Mouse (Mus musculus) hindbrain, embryonic 10.5 days (tissue): ENCODE results near the gene Tjp3. TPM values are rescaled to one million over a fixed set of nuclear protein-coding genes. Genes with fewer than 3 reads are reported as not detected.
A peak's percentile ranks its signal among the peaks of the same experiment; 100 is the strongest.

ENCODE experiments used
- DNase-seq: peaks from one replicate; pipeline ENCODE4 v3.0.0-alpha.2; 2017; ENCODE audit warnings: low spot score
- H3K27ac ChIP-seq: fragments of 300-500 bp; sonication (generic); 2 replicates; pipeline ENCODE4 v1.5.1; 2016; ENCODE audit warnings: mild to moderate bottlenecking, moderate library complexity
- H3K27me3 ChIP-seq: fragments of 300-500 bp; sonication (generic); 2 replicates; pipeline ENCODE4 v1.6.1; 2016; ENCODE audit warnings: mild to moderate bottlenecking; ENCODE audit not compliant: poor library complexity, insufficient read depth, severe bottlenecking
- H3K36me3 ChIP-seq: fragments of 300-500 bp; sonication (generic); 2 replicates; pipeline ENCODE4 v1.6.1; 2016; ENCODE audit warnings: mild to moderate bottlenecking, moderate library complexity
- H3K4me1 ChIP-seq: fragments of 300-500 bp; sonication (generic); replicated peaks from 2 replicates; pipeline ENCODE4 v1.6.1; 2016; ENCODE audit warnings: mild to moderate bottlenecking
- H3K4me3 ChIP-seq: fragments of 300-500 bp; sonication (generic); 2 replicates; pipeline ENCODE4 v1.5.1; 2016; ENCODE audit warnings: mild to moderate bottlenecking, moderate library complexity
- H3K9me3 ChIP-seq: fragments of 300-500 bp; sonication (generic); 2 replicates; pipeline ENCODE4 v1.6.1; 2016; ENCODE audit warnings: mild to moderate bottlenecking, moderate library complexity
- WGBS: fragments of 180-500 bp; shearing (Covaris S2); methylation state at CpG from one replicate; pipeline ENCODE4 v1.1.7; 2016; 5-methylcytosine and 5-hydroxymethylcytosine counted together
- polyA plus RNA-seq: library from polyadenylated mRNA; unstranded; fragments of >200 nt; fragmentation: Nextera tagmentation; extraction: Ambion mirVana; gene quantifications from 2 replicates; pipeline ENCODE4 v1.2.1, GENCODE M21; 2016

Gene Tjp3
- polyA plus RNA-seq, 1 experiment from 2014 or later: 7.0 TPM

DNA sequence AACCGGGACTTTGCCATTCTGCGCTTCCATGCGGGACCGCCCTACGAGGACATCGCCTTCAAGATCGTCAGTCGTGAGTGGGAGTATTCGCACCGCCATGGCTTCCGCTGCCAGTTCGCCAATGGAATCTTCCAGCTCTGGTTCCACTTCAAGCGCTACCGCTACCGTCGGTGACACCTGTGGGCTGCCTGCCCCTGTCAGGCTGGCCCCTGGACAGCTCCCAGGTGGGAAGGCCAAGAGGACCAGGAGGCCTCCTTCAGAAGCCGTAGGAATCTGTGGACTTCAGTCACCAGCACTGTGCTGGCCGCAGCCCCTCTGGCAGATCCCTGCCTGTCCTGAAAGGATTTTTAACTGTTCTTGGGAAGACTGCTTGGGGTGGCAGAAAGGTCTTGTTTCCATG lies 34.4 kb upstream of the Tjp3 start:
- Histone ChIP-seq H3K4me3 (no peak overlapping the region), H3K27me3 (peaks cover 3% of the 10 kb centered on the region; the same call in 1 of the 2 replicates), H3K4me1 (peaks cover 62% of the 10 kb centered on the region), H3K27ac (no peak overlapping the region), H3K36me3 (peaks cover 68% of the 10 kb centered on the region), H3K9me3 (no peaks in the 10 kb centered on the region)
- DNase-seq: no peak
- 94% methylated on average over 18 of the region's 18 CpGs for WGBS

DNA sequence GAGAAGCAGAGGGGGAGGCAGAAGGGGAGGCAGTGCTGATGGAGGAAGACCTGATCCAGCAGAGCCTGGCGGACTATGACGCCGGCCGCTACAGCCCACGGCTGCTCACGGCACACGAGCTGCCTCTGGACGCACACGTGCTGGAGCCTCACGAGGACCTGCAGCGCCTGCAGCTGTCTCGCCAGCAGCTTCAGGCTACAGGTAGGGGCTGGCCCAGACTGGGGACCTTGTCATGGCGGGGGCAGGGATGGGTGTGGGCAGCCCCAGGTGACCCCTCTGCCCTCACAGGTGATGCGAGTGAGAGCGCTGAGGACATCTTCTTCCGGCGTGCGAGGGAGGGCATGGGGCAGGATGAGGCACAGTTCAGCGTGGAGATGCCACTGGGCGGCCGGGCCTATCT lies 33.8 kb upstream of the Tjp3 start:
- Histone ChIP-seq H3K27me3 (no peaks in the 10 kb centered on the region), H3K27ac (no peak overlapping the region), H3K4me3 (no peak overlapping the region), H3K36me3 (peaks cover 68% of the 10 kb centered on the region), H3K9me3 (no peaks in the 10 kb centered on the region), H3K4me1 (peaks cover 59% of the 10 kb centered on the region)
- WGBS: 94% methylated on average over 21 of the region's 21 CpGs
- DNase-seq: no peak

DNA sequence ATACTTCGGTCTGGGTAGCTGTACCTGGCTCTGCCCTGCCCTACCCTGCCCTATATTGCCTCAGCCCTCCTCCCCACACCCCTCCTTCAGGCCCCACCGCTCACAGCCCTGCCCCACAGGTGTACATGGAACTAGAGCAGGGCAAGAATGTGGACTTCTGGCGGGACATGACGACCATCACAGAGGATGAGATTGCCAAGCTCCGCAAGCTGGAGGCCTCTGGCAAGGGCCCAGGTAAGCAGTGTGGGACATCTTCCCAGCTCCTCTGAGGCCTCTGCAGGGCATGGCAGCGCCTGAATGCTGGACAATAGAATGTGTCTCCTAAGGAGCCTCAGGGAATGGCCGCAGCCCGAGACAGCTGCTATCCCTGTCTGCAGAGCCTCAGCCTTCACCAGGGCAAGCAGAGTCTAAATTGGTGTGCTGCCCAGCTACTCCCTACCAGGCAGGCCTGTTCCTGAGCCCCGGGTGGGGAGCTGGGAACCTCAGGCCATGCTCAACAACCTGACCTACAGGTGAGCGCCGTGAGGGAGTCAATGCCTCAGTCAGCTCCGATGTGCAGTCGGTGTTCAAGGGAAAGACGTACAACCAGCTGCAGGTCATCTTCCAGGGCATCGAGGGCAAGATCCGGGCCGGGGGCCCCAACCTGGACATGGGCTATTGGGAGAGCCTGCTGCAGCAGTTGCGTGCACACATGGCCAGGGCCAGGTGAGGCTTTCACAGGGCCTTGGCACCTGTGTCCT lies 32.6 kb upstream of the Tjp3 start:
- Histone ChIP-seq H3K36me3 (peaks cover 65% of the 10 kb centered on the region), H3K27ac (no peak overlapping the region), H3K4me1 (peaks cover 58% of the 10 kb centered on the region), H3K27me3 (no peaks in the 10 kb centered on the region), H3K4me3 (no peak overlapping the region), H3K9me3 (no peaks in the 10 kb centered on the region)
- WGBS: 97% methylated on average over 18 of the region's 18 CpGs
- DNase-seq: no peak

DNA sequence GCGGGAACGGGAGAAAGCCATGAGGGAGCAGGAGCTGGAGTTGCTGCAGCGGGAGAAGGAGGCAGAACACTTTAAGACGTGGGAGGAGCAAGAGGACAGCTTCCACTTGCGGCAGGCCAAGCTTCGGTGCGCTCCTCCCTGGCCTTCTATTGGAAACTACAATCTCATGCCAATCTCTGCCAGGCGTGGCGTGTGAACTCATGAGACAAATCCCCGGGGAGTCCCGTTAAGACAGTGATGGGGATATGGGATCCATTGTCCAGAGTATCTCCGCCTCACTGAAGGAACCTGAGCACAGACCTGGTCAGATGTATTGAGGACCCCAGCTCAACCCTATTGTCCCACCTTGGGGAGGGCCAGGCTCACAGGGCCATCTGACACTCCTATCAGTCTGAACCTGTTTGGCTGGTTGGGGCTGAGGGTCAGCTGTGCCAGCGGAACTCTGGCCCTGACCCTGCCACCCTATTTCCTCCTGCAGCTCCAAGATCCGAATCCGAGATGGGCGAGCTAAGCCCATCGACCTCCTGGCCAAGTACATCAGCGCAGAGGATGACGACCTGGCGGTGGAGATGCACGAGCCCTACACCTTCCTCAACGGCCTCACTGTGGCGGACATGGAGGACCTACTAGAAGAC lies 31.9 kb upstream of the Tjp3 start:
- peaks cover 65% of the 10 kb centered on the region for H3K36me3 ChIP-seq
- H3K4me1 ChIP-seq: peaks cover 58% of the 10 kb centered on the region
- no peaks in the 10 kb centered on the region for H3K9me3 ChIP-seq
- H3K27ac ChIP-seq: no peak overlapping the region
- H3K4me3 ChIP-seq: no peak overlapping the region
- DNase-seq: no peak
- no peaks in the 10 kb centered on the region for H3K27me3 ChIP-seq
- WGBS: 96% methylated on average over 23 of the region's 23 CpGs

DNA sequence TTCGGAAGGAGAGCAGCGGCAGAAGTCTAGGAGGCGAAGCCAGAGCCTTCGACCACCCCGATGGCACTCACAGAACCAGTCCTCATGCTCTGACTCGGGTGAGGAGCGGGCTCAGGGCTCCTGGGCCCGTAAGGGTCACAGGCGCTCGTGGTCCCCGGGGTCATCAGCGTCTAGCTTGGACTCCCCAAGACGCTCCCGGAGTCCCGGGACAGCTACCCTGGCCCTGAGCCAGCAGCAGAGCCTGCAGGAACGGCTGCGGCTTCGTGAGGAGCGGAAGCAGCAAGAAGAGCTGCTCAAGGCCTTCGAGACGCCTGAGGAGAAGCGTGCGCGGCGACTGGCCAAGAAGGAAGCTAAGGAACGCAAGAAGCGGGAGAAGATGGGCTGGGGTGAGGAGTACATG lies 31.1 kb upstream of the Tjp3 start:
- H3K9me3 ChIP-seq: no peaks in the 10 kb centered on the region
- peaks cover 56% of the 10 kb centered on the region for H3K4me1 ChIP-seq
- no peaks in the 10 kb centered on the region for H3K27me3 ChIP-seq
- peak overlapping the region; percentile 80 for H3K4me3 ChIP-seq
- H3K27ac ChIP-seq: no peak overlapping the region
- H3K36me3 ChIP-seq: peaks cover 67% of the 10 kb centered on the region
- WGBS: 95% methylated on average over 27 of the region's 27 CpGs
- DNase-seq: no peak

DNA sequence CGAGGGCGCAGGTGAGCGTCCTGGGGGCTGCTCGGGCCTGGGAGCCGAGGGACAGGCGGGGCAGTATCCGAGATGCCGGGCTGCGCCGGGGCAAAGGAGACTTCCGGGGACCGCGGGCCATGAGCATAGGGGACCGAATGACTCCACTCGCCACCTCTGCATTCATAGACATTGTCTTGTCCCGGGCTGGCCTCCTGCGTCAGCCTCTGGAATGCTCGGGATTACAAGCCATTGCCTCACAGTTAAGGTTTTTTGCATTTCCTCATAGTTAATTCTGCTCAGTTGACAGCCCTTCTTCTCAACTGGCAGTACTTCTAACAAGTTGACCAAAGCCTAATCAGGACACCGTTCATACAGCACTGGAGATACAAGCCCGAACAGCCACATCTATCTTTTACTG lies 30.1 kb upstream of the Tjp3 start:
- peaks cover 67% of the 10 kb centered on the region for H3K36me3 ChIP-seq
- H3K9me3 ChIP-seq: no peaks in the 10 kb centered on the region
- H3K27me3 ChIP-seq: peaks cover 5% of the 10 kb centered on the region; the same call in 1 of the 2 replicates
- H3K4me1 ChIP-seq: peaks cover 60% of the 10 kb centered on the region
- H3K4me3 ChIP-seq: peak overlapping the region; percentile 80
- WGBS: 4% methylated on average over 20 of the region's 20 CpGs
- DNase-seq: no peak
- peak overlapping the region; percentile 96 for H3K27ac ChIP-seq

DNA sequence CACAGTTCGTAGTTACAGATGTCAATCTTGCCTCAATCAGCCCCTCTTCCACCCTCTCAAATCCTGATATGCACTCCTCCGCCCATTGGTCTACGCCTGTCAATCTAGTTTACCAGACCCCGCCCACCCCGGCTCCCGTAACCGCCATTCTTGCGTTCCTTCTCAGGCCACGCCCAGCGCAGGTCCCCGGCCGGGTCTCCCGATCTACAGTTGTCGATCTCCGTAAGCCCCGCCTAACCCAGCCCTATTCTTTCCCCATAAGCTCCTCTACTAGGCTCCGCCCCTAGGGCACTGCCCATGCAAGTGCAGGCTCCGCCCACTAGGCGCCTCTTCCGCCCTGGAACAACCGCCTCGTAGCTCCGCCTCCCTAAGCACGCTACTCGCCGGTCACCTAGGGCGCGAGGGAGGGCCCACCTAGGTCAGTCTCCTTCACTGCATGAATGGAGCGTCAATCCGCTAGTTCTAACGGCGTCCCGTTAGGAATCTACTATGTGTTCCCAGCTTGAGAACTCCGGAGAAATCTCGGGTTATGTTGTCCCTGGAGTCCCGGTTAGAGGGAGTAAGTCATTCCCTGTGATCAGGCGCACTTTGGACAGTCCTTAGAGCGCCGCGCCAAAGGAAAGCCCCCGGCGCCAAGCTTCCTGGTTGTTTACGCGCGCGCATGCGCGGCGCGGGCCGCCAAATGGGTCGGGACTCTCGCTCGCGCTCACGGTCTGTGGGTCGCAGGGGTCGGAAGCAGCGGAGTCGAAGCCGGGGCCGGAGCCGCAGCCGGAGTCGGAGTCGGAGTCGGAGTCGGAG lies 29.4 kb upstream of the Tjp3 start, which contains the start of gene Cactin:
TSS of gene Cactin (plus strand) at position 554 of the 798 bp plus-strand sequence.
- peaks cover 9% of the 10 kb centered on the region; the same call in 1 of the 2 replicates for H3K27me3 ChIP-seq
- H3K4me1 ChIP-seq: peaks cover 60% of the 10 kb centered on the region
- peak within 1 kb of the TSS; percentile 96 for H3K27ac ChIP-seq
- peak; percentile 99 for DNase-seq
- peak within 1 kb of the TSS; percentile 80 for H3K4me3 ChIP-seq
- WGBS: under 1% methylated on average over 68 of the region's 68 CpGs
- peaks cover 67% of the 10 kb centered on the region for H3K36me3 ChIP-seq
- no peaks in the 10 kb centered on the region for H3K9me3 ChIP-seq

DNA sequence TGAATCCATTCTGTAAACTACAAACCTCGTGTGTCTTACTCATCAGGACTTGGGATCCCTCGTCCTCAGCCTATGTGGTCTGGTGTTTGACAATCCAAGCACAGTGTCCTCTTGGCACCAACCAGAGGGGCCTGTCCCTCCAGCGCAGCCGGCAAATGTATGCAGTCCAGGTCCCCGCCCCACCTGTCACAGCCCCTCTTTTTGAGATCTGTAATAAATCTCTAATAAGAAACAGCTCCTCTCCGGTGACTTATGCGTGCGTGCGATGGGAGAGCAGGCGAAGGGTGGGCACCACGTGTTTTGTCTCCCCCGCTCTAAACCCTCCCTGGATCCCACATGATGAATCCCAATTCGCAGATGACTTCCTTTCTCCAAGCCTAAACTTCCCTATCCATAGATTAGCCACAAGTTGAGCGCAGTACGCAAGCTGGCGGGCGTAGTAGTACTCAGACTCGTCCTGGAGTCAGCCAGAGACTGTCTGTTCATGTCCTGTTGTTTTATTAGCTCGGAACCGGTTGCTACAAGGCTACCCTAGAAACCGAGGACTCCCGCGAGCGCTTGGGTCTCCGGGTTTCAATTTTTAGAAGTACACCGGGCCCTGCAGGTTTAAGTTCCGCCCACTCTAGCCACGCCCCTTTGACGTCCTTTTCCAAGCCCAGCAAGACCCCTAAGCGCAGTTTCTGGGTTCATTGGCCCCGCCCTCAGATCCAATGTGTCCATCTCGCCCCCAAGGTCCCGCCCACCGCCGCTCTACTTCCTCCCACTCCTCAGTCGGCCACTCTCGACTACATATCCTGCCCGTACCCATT lies 28.6 kb upstream of the Tjp3 start:
- Histone ChIP-seq H3K27me3 (peaks cover 9% of the 10 kb centered on the region; the same call in 1 of the 2 replicates), H3K4me1 (peaks cover 59% of the 10 kb centered on the region), H3K4me3 (peak overlapping the region; percentile 80), H3K9me3 (no peaks in the 10 kb centered on the region), H3K36me3 (peaks cover 67% of the 10 kb centered on the region), H3K27ac (peak overlapping the region; percentile 96)
- 2% methylated on average over 38 of the region's 38 CpGs for whole genome bisulfite sequencing
- DNase-seq: peak; percentile 98

DNA sequence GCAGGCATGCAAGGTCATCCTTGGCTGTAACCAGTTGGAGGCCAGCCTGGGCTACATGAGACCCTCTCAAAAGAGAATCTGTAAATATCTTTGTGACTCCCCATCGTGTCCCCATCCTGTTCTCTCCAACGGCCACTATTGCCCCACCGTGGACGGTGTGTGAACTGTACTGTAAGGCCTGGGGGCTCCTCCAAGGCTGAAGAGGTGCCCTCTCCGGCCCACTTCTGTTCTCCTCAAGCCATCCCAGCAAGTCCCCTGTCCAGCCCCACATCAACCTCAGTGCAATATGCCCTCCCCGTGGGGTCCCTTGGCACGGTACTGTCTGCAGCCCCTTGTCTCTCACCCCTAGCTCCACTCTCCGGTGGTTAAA lies 27.9 kb upstream of the Tjp3 start:
- no peak for DNase-seq
- WGBS: 39% methylated on average over 8 of the region's 8 CpGs
- H3K4me1 ChIP-seq: peaks cover 59% of the 10 kb centered on the region

DNA sequence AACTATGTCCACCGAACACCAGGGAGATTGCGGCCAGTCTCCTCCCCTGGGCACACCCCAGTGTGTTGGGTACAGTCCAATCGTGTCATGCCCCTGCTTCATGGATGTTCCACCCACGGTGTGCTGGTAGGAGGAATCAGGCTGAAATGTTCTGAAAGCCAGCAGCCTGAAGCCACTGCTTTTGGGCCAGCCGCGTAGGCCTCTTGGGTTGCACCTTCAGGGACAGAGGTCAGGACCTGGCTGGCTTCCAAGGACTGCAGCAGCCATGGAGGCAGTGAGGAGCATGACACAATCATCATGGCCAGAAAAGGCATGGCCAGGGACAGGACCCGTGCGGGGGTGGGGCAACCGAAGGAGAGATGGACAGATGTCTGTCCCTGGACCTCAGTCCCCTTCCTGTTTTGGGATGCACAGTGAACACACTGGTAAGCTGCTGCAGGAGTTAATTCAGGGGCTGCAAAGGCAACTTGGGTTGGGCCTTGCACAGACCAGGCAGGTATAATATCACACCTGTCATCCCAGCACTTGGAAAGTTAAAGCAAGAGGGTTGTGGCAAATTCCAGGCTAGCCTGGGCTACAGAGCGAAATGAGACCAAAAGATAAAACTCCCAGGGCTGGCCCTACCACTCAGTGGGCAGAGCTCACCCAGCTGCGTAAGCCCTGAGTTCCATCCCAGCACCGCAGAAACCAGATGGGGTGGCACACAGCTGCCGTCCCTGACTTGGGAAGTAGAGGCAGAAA lies 27.4 kb upstream of the Tjp3 start:
- no peaks in the 10 kb centered on the region for H3K9me3 ChIP-seq
- peaks cover 9% of the 10 kb centered on the region; the same call in 1 of the 2 replicates for H3K27me3 ChIP-seq
- no peak for DNase-seq
- H3K4me1 ChIP-seq: peaks cover 55% of the 10 kb centered on the region
- WGBS: 92% methylated on average over 13 of the region's 13 CpGs
- H3K4me3 ChIP-seq: peak overlapping the region; percentile 80; the same call in 1 of the 2 replicates
- H3K27ac ChIP-seq: peak overlapping the region; percentile 96
- H3K36me3 ChIP-seq: peaks cover 67% of the 10 kb centered on the region

More for the DNA sequence above, 27.9 kb upstream of the Tjp3 start:
- H3K9me3 ChIP-seq: no peaks in the 10 kb centered on the region
- peaks cover 67% of the 10 kb centered on the region for H3K36me3 ChIP-seq
- peak overlapping the region; percentile 96 for H3K27ac ChIP-seq
- H3K4me3 ChIP-seq: peak overlapping the region; percentile 80
- peaks cover 9% of the 10 kb centered on the region; the same call in 1 of the 2 replicates for H3K27me3 ChIP-seq

DNA sequence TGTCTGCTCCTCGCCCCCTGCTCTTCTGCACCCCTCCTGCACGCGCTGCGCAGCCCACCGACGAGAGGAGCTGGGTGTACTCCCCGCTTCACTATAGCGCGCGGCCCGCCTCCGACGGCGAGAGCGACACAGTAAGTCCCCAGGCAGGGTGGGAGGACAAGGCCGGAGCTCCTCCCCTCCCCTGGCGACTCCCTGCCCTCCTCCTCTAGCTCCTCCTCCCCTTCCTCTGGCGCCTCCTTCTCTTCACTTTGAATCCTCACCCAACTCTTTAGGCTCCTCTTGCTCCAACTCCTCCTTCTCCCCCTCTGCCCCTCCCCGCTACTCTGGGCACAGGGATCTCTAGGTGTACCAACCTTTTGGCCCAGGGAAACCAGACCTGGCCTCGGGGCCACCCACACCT lies 25.9 kb upstream of the Tjp3 start:
- no peak for DNase-seq
- peaks cover 67% of the 10 kb centered on the region for H3K36me3 ChIP-seq

More for the DNA sequence above, 25.9 kb upstream of the Tjp3 start:
- peak overlapping the region; percentile 72 for H3K27ac ChIP-seq
- H3K9me3 ChIP-seq: no peaks in the 10 kb centered on the region
- peaks cover 49% of the 10 kb centered on the region for H3K4me1 ChIP-seq
- H3K27me3 ChIP-seq: peaks cover 9% of the 10 kb centered on the region; the same call in 1 of the 2 replicates
- WGBS: 9% methylated on average over 20 of the region's 20 CpGs
- H3K4me3 ChIP-seq: peak overlapping the region; percentile 38
